Mouse (Mus musculus) intestine, embryonic 16.5 days (tissue): ENCODE results near the gene Bsn. TPM values are rescaled to one million over a fixed set of nuclear protein-coding genes. Genes with fewer than 3 reads are reported as not detected.

Source experiments
- ATAC-seq: fragments of 200-750 bp; cut with Nextera tagmentation; 2 replicates; pipeline ENCODE4 v1.8.0; 2017; ENCODE audit warnings: moderate TSS enrichment, moderate library complexity
- H3K27ac ChIP-seq: fragments of 300-500 bp; sonication (generic); 2 replicates; pipeline ENCODE4 v1.5.1; 2014; ENCODE audit warnings: mild to moderate bottlenecking, low read length
- H3K27me3 ChIP-seq: fragments of 300-500 bp; sonication (generic); replicated peaks from 2 replicates; pipeline ENCODE4 v1.6.1; 2014; ENCODE audit warnings: low read length, control low read depth, mixed read lengths; ENCODE audit not compliant: control insufficient read depth, insufficient read depth
- H3K36me3 ChIP-seq: fragments of 300-500 bp; sonication (generic); 2 replicates; pipeline ENCODE4 v1.6.1; 2014; ENCODE audit warnings: low read length, control low read depth; ENCODE audit not compliant: control insufficient read depth, insufficient read depth
- H3K4me1 ChIP-seq: fragments of 300-500 bp; sonication (generic); 2 replicates; pipeline ENCODE4 v1.6.1; 2014; ENCODE audit warnings: low read length, control low read depth, mixed read lengths; ENCODE audit not compliant: control insufficient read depth, insufficient read depth
- H3K4me2 ChIP-seq: fragments of 300-500 bp; sonication (generic); 2 replicates; pipeline ENCODE4 v1.6.1; 2014; ENCODE audit warnings: low read depth, low read length, control low read depth
- H3K4me3 ChIP-seq: fragments of 300-500 bp; sonication (generic); 2 replicates; pipeline ENCODE4 v1.5.1; 2014; ENCODE audit warnings: mild to moderate bottlenecking, low read length
- H3K9ac ChIP-seq: fragments of 300-500 bp; sonication (generic); 2 replicates; pipeline ENCODE4 v1.6.1; 2014; ENCODE audit warnings: low read depth, low read length
- H3K9me3 ChIP-seq: fragments of 300-500 bp; sonication (generic); 2 replicates; pipeline ENCODE4 v1.6.1; 2016; ENCODE audit warnings: low read length, control low read depth; ENCODE audit not compliant: control insufficient read depth
- WGBS: fragments of 180-500 bp; shearing (Covaris S2); extraction: QIAGEN DNeasy Blood & Tissue Kit; methylation state at CpG from one replicate; pipeline ENCODE4 v1.1.7; 2014; 5-methylcytosine and 5-hydroxymethylcytosine counted together
- polyA plus RNA-seq: library from polyadenylated mRNA; unstranded; fragments of >200 nt; fragmentation: Nextera tagmentation; extraction: Ambion mirVana; gene quantifications from 2 replicates; pipeline ENCODE4 v1.2.1, GENCODE M21; 2015

Gene Bsn
- polyA plus RNA-seq, 1 experiment from 2014 or later, result 5.4 TPM

DNA sequence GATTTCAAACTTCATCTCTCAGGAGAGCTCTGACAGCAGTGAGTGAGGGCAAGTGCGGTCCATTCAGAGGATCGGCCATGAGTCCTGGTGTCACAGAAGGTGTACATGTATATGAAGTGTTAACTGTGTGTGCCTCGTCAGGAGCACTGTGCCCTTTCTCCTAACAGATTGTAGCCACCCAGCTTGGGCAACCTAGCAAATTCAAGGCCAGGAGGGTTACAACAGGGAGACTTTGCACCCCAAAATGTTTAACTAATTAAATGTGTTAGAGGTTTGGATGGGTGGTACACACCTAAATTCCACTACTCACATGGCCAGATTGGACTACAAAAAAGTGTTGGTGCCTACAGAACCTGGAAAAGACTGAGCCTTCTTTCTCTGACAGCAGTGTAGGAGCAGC is 31.4 kb upstream of the Bsn start:
- Histone ChIP-seq H3K27ac (no peak overlapping the region), H3K4me3 (no peak overlapping the region), H3K4me2 (no peak overlapping the region), H3K36me3 (peaks cover 12% of the 10 kb centered on the region; the same call in 1 of the 2 replicates), H3K9ac (no peak overlapping the region), H3K27me3 (no peaks in the 10 kb centered on the region), H3K4me1 (peaks cover 8% of the 10 kb centered on the region), H3K9me3 (no peaks in the 10 kb centered on the region)
- 84% methylated on average over 3 of the region's 3 CpGs for WGBS
- ATAC-seq, result no peak

DNA sequence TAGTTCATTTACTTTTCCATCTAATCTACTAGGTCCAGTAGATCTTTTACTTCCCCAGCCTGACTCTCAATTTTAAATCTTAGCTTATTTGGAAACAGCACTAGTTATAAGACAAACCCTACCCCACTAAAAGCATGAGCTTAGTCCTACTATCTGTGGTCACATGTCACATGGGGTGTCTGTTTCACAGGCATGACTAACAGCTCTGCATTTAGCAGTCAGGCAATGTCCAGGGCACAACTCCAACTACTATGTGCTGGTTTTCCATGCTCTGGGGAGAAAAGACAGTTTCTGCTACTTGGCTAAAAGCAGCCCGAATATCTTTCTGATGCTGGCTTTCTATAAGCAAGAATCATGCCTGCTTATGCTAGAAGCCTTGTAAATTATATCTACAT is 30.2 kb upstream of the Bsn start:
- H3K27me3 ChIP-seq, result no peaks in the 10 kb centered on the region
- H3K36me3 ChIP-seq, result peaks cover 14% of the 10 kb centered on the region; the same call in 1 of the 2 replicates
- H3K4me2 ChIP-seq, result no peak overlapping the region
- 88% methylated on average over 1 of the region's 1 CpGs for WGBS
- no peak overlapping the region for H3K27ac ChIP-seq
- H3K4me3 ChIP-seq, result no peak overlapping the region
- H3K9me3 ChIP-seq, result no peaks in the 10 kb centered on the region
- no peak overlapping the region for H3K9ac ChIP-seq
- peaks cover 8% of the 10 kb centered on the region for H3K4me1 ChIP-seq
- ATAC-seq, result no peak

DNA sequence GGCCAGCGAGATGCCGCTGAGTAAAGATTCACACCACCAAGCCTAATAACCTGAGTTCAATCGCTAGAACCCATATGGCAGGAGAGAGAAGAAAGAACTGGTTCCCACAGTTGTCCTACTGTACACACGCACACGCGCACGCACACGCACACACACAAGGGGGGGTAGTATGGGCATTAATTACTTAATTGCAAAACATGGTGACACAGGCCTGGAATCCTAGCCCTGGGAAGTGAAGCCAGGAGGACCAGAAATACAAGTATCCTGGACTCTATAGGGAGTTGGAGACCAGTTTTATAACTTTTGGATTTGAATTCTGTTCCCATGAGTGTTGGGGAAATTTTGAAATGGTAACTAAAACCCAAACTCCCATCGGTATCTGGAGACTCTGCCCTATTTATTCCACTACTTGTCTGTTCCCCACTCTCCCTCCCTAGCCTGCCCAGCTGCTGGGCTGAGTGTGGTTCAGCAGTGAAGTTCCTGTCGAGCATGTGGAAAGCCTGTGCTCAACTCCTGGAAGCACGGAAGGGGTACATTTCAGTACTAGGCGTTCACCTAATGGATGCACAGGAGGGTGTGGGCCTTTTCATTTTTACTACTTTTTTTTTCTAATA is 29.7 kb upstream of the Bsn start:
- 83% methylated on average over 12 of the region's 12 CpGs for WGBS
- ATAC-seq, result no peak

DNA sequence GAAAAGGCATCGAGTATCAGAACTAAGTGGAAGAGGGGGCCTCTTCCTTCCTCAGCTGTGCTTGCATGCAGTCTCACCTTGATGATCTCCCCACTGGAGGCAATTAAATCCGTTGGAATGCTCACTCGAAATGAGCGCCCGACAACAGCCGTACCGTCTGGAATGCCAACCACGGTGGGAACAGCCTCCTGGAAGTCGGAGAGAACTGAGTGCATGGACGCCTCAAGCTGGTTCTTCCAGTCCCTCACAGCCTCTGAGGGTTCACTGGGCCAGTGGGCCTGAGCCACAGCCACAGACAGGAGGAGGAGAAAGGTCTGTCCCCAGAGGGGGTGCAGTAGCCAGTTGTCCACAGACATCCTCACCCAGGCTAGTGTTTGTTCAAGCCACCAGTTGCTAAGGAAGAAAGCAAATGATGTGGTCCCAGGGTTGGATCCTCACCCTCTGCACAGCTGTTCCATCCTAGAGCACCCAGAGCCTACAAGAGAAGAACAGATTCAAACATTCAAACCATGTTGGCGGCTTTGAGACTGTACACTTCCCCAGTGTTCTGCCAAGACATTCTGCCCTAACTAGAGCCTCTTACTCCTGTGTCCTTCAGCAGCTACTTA is 27.9 kb upstream of the Bsn start:
- H3K4me2 ChIP-seq, result no peak overlapping the region
- WGBS, result 79% methylated on average over 11 of the region's 11 CpGs
- no peaks in the 10 kb centered on the region for H3K9me3 ChIP-seq
- H3K27ac ChIP-seq, result no peak overlapping the region
- no peak for ATAC-seq
- no peak overlapping the region for H3K9ac ChIP-seq
- peaks cover 14% of the 10 kb centered on the region; the same call in 1 of the 2 replicates for H3K36me3 ChIP-seq
- H3K27me3 ChIP-seq, result no peaks in the 10 kb centered on the region
- H3K4me3 ChIP-seq, result no peak overlapping the region
- peaks cover under 1% of the 10 kb centered on the region; the same call in 1 of the 2 replicates for H3K4me1 ChIP-seq

More for the DNA sequence above, 29.7 kb upstream of the Bsn start:
- Histone ChIP-seq H3K9ac (no peak overlapping the region), H3K4me3 (no peak overlapping the region), H3K27me3 (no peaks in the 10 kb centered on the region), H3K4me1 (peaks cover 8% of the 10 kb centered on the region), H3K9me3 (no peaks in the 10 kb centered on the region), H3K27ac (no peak overlapping the region), H3K36me3 (peaks cover 14% of the 10 kb centered on the region; the same call in 1 of the 2 replicates), H3K4me2 (no peak overlapping the region)

DNA sequence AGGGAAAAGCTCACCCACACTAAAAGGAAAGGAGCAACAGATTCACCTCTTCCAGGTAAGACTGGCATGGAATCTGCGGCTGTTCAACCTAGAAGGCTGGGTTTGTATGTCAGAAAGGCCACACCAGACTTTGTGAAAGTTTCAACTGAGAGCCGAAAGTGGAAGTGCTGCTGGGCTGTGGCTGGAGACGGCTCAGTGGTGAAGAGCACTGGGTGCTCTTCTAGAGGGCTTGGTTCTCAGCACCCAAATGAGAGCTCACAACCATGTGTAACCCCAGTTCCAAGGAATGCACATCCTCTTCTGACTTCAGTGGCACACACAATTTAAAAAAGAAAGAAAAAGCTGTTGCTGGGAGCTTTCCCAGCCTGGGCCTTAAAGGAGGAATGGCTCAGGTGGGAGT is 27.2 kb upstream of the Bsn start:
- no peak overlapping the region for H3K9ac ChIP-seq
- H3K4me1 ChIP-seq, result no peaks in the 10 kb centered on the region
- ATAC-seq, result no peak
- no peaks in the 10 kb centered on the region for H3K27me3 ChIP-seq
- no peak overlapping the region for H3K4me3 ChIP-seq
- no peak overlapping the region for H3K4me2 ChIP-seq
- no peak overlapping the region for H3K27ac ChIP-seq
- H3K9me3 ChIP-seq, result no peaks in the 10 kb centered on the region
- 93% methylated on average over 3 of the region's 3 CpGs for WGBS
- H3K36me3 ChIP-seq, result peaks cover 14% of the 10 kb centered on the region; the same call in 1 of the 2 replicates

DNA sequence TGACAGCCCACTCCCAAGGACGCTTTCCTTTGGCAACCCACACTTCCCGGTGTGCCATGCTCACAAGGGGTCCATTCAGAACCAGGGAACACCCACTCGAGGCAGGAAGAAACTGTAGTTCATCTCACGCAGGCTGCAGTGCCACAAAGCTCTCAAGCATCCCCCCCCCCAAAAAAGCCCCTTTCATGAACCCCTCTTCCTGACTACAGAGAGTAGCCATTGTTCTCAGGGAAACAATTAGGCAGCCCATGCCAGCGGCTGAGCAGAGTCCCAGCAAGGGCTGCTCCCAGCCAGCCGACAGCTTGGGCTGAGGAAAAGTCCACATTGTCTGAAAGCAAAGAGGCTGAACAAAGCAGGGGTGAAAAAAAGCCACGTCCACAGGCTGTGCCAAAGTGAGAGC is 22.9 kb upstream of the Bsn start:
- H3K9ac ChIP-seq, result no peak overlapping the region
- H3K27ac ChIP-seq, result no peak overlapping the region
- H3K4me3 ChIP-seq, result no peak overlapping the region
- no peaks in the 10 kb centered on the region for H3K27me3 ChIP-seq
- H3K4me1 ChIP-seq, result no peaks in the 10 kb centered on the region
- no peak for ATAC-seq
- H3K36me3 ChIP-seq, result peaks cover 12% of the 10 kb centered on the region; the same call in 1 of the 2 replicates
- WGBS, result 56% methylated on average over 7 of the region's 7 CpGs
- no peaks in the 10 kb centered on the region for H3K9me3 ChIP-seq
- H3K4me2 ChIP-seq, result no peak overlapping the region

DNA sequence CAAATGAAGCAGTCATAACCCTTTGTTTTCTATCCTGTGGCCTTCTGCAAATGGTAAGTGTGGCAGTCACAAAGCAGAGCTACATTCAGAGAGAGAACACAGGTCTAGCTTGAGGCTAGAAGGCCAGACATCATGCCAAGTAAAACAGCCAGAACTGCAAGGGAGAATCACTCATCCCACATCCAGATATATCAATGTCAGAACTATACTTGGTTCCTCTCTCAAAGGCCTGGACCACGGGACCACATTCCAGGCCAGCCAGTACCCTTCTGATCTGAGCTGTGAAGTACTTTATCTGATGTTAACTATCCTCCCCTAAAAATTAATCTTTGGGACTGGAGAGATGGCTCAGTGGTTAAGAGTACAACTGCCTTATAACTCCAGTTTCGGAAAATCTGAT is 22.2 kb upstream of the Bsn start:
- Histone ChIP-seq H3K9ac (no peak overlapping the region), H3K27ac (no peak overlapping the region), H3K36me3 (peaks cover 8% of the 10 kb centered on the region; the same call in 1 of the 2 replicates), H3K27me3 (no peaks in the 10 kb centered on the region), H3K9me3 (no peaks in the 10 kb centered on the region), H3K4me1 (no peaks in the 10 kb centered on the region), H3K4me3 (no peak overlapping the region), H3K4me2 (no peak overlapping the region)
- 74% methylated on average over 2 of the region's 2 CpGs for WGBS
- ATAC-seq, result no peak

DNA sequence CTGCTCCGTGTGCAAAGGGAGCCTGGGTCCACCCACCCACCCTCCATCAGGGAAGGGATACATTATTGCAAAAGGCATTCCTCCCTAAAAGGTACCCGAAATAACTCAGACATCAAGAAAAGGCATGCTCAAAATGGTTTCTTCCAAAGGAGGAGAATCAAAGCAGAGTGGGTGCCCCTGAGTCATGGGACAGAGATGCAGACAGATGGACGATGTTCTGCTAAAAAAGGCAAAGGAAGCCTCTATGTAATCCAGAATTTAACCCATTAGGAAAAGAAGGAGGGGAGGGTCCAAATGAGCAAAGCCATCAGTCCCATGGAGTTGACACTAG is 15.4 kb upstream of the Bsn start:
- Histone ChIP-seq H3K27me3 (no peaks in the 10 kb centered on the region), H3K4me2 (no peak overlapping the region), H3K9me3 (no peaks in the 10 kb centered on the region), H3K36me3 (peaks cover 3% of the 10 kb centered on the region; the same call in 1 of the 2 replicates), H3K9ac (no peak overlapping the region), H3K4me1 (peaks cover 7% of the 10 kb centered on the region), H3K4me3 (no peak overlapping the region), H3K27ac (no peak overlapping the region)
- ATAC-seq, result no peak
- 75% methylated on average over 3 of the region's 3 CpGs for WGBS

DNA sequence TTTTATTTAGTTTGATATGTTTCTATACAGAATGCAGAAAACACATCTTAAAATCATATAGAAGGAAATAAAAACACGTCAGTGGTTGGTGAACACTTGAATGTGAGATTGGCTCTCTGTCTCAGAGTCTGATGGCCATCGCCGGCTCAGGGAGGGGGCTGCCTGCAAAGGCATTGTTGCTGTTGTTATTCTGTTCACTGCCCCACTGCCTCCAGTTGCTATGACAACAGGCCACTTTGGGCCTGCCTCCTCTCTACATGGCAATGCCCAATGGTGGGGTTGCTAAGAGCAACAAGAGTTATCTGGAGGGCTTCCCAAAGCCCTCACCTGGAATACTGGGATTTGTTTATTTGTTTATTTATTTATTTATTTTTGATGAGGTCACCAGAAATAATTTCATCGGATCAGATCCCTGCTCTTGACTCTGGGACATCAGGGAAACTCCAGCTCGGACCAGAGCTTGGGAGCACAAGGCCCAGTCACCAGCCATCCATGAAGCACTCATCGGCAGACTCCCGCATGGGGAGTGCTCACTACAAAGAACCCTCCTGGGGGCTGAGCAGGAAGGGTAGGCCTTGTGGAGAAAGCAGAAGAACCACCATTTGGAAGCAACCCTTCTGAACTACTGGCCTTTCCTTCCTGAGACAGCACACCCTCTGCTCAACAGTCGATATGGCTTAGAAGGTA is 14.8 kb upstream of the Bsn start:
- no peak for ATAC-seq
- H3K4me1 ChIP-seq, result peaks cover 7% of the 10 kb centered on the region
- no peak overlapping the region for H3K27ac ChIP-seq
- H3K4me2 ChIP-seq, result no peak overlapping the region
- no peaks in the 10 kb centered on the region for H3K27me3 ChIP-seq
- WGBS, result 79% methylated on average over 8 of the region's 8 CpGs
- H3K9ac ChIP-seq, result no peak overlapping the region
- H3K36me3 ChIP-seq, result peaks cover 3% of the 10 kb centered on the region; the same call in 1 of the 2 replicates
- no peaks in the 10 kb centered on the region for H3K9me3 ChIP-seq
- no peak overlapping the region for H3K4me3 ChIP-seq
